In the genomic region with DNA sequence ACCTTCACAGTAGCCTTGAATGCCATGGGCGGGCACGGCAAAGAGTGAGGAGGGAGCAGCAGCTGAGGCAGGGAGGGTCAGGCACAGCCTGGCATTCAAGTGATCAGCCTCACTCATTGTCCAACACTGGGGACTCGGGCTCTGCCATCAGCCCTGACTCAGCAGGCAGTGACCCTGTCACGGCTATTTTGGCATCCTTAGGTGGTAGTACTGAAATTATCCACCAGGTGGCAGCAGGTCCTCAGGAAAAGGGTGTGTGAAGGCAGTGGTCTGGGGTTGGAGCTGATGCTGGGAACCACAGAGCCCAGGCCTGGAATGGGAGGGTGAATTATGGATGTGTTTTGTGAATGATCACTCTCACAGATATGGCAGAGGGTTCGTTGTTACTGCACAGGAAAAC, we compare ENCODE assay signal across 8 mouse cellular contexts. TPM values are rescaled to one million over a fixed set of nuclear protein-coding genes. Genes with fewer than 3 reads are reported as not detected.
DNase-seq lines count a peak whose midpoint lies in the region; ATAC-seq and TF ChIP-seq lines count a peak whose summit lies in the region.

No protein-coding gene starts in this region.

- no peaks in the 10 kb centered on the region; a peak in 1 of 4 replicates for H3K36me3 ChIP-seq in MEL (ENCODE audit: control insufficient read depth in 1 of 2, insufficient read depth in 2 of 2, low read length in 2 of 2)
- H3K36me3 ChIP-seq in hindbrain, embryonic 14.5 days (replicated peaks; ENCODE audit: control insufficient read depth, insufficient read depth): no peaks in the 10 kb centered on the region

- H3K27me3 ChIP-seq in MEL (ENCODE audit: control insufficient read depth in 1 of 2, insufficient read depth in 2 of 2, low read length in 2 of 2): no peaks in the 10 kb centered on the region
- no peaks in the 10 kb centered on the region for H3K27me3 ChIP-seq in cerebellum, adult 2 months (ENCODE audit: control insufficient read depth, insufficient read depth, low read length)
- H3K27me3 ChIP-seq in hindbrain, embryonic 14.5 days (ENCODE audit: control insufficient read depth, insufficient read depth, low read length): no peaks in the 10 kb centered on the region

- H3K9ac ChIP-seq in MEL (ENCODE audit: control insufficient read depth, low read depth, low read length, poor library complexity, severe bottlenecking): no peak overlapping the region
- H3K9ac ChIP-seq in hindbrain, embryonic 14.5 days: no peak overlapping the region

- no peak for TF ChIP-seq EP300 in MEL (IDR thresholded peaks at IDR 0.05; ENCODE audit: low read depth in 1 of 2, low read length in 2 of 2)

- TF ChIP-seq POLR2A in MEL (IDR thresholded peaks at IDR 0.05; ENCODE audit: control insufficient read depth in 1 of 2, insufficient read depth in 1 of 2, low read depth in 1 of 2, low read length in 2 of 2, poor library complexity in 1 of 2): no peak
- TF ChIP-seq POLR2A in cerebellum, adult 2 months (IDR thresholded peaks at IDR 0.05; ENCODE audit: borderline replicate concordance, insufficient read depth, low read length): no peak

- no peak overlapping the region for H3K4me3 ChIP-seq in MEL (ENCODE audit: control insufficient read depth in 1 of 2, insufficient read depth in 1 of 2, low read depth in 2 of 2, low read length in 2 of 2)
- H3K4me3 ChIP-seq in cerebellum, adult 2 months (replicated peaks; ENCODE audit: insufficient read depth, low read depth, low read length): peak overlapping the region; percentile 19
- no peak overlapping the region for H3K4me3 ChIP-seq in hindbrain, embryonic 14.5 days (replicated peaks; ENCODE audit: low read length)

- no peak overlapping the region for H3K27ac ChIP-seq in MEL (ENCODE audit: control insufficient read depth, low read depth, low read length)
- no peak overlapping the region for H3K27ac ChIP-seq in cerebellum, adult 2 months (ENCODE audit: insufficient read depth, low read length)
- no peak overlapping the region; the same call in 1 of the 2 replicates for H3K27ac ChIP-seq in hindbrain, embryonic 14.5 days

- H3K4me1 ChIP-seq in MEL (ENCODE audit: control insufficient read depth in 1 of 2, insufficient read depth in 2 of 2, low read length in 2 of 2): peaks cover 0 to 1% of the 10 kb centered on the region in 2 experiments; a peak in 1 of 4 replicates
- H3K4me1 ChIP-seq in cerebellum, adult 2 months (ENCODE audit: control insufficient read depth, insufficient read depth, low read length): peaks cover 3% of the 10 kb centered on the region
- H3K4me1 ChIP-seq in hindbrain, embryonic 14.5 days (replicated peaks; ENCODE audit: control insufficient read depth, insufficient read depth, low read length): peaks cover 13% of the 10 kb centered on the region

- H3K9me3 ChIP-seq in MEL (replicated peaks; ENCODE audit: insufficient read depth, low read length): no peaks in the 10 kb centered on the region
- H3K9me3 ChIP-seq in hindbrain, embryonic 14.5 days (ENCODE audit: control insufficient read depth, low read length): no peaks in the 10 kb centered on the region

- peak; percentile 79 to 98 (median 90) for TF ChIP-seq CTCF in MEL (IDR thresholded peaks at IDR 0.05 in 2 of 3, conservative IDR thresholded peaks at IDR 0.05 in 1 of 3; ENCODE audit: control insufficient read depth in 1 of 3, insufficient read depth in 1 of 3, low read depth in 2 of 3, low read length in 3 of 3, poor library complexity in 1 of 3, severe bottlenecking in 1 of 3)
- peak; percentile 90 for TF ChIP-seq CTCF in cerebellum, adult 2 months (IDR thresholded peaks at IDR 0.05; ENCODE audit: borderline replicate concordance, insufficient read depth, low read depth, low read length)

- peak; percentile 85 for DNase-seq in MEL (ENCODE audit: low read depth, low spot score)
- DNase-seq in cerebellum, adult 2 months: peak; percentile 82 to 90
- peak; percentile 91 for DNase-seq in hindbrain, embryonic 14.5 days (ENCODE audit: low spot score)
- peak; percentile 78 to 90 for DNase-seq in layer of hippocampus, postnatal 25 days (ENCODE audit: extremely low spot score in 1 of 2, low spot score in 1 of 2)
- peak; percentile 91 for DNase-seq in lung, postnatal 14 days
- DNase-seq in retina, embryonic 14.5 days (ENCODE audit: low spot score): peak; percentile 96
- DNase-seq in thymus, postnatal 36 days: peak; percentile 64 to 76

- H3K4me2 ChIP-seq in hindbrain, embryonic 14.5 days (replicated peaks): peak overlapping the region; percentile 25; the same call in 1 of the 2 replicates

- TF ChIP-seq RAD21 in MEL (IDR thresholded peaks at IDR 0.05; ENCODE audit: low read depth, low read length): peak; percentile 96

- peak; percentile 73 for ATAC-seq in frontal cortex, adult (ENCODE audit: low TSS enrichment)
- ATAC-seq in hindbrain, embryonic 14.5 days (ENCODE audit: low FRiP score): peak; percentile 53

- WGBS in cerebellum, adult 2 months: 9% methylated on average over 5 of the region's 5 CpGs
- WGBS in hindbrain, embryonic 14.5 days: 4% methylated on average over 5 of the region's 5 CpGs

- H3K79me2 ChIP-seq in MEL (ENCODE audit: control insufficient read depth, insufficient read depth, low read length, poor library complexity): no peaks in the 10 kb centered on the region; the same call in 1 of the 2 replicates

TF ChIP-seq in MEL, 35 proteins besides CTCF, POLR2A, EP300 and RAD21:
- TF ChIP-seq GATA1 (IDR thresholded peaks at IDR 0.05; ENCODE audit: low read depth, low read length): no peak
- TF ChIP-seq USF1 (IDR thresholded peaks at IDR 0.05; ENCODE audit: low read depth, low read length): no peak
- peak; percentile 89 for TF ChIP-seq SMC3 (IDR thresholded peaks at IDR 0.05; ENCODE audit: low read depth, low read length)
- TF ChIP-seq ZC3H11A (IDR thresholded peaks at IDR 0.05; ENCODE audit: low read depth, low read length): peak; percentile 80
- TF ChIP-seq TAL1 (IDR thresholded peaks at IDR 0.05; ENCODE audit: low read length): no peak
- TF ChIP-seq ELF1 (IDR thresholded peaks at IDR 0.05; ENCODE audit: low read depth, low read length): no peak
- TF ChIP-seq MYC (IDR thresholded peaks at IDR 0.05; ENCODE audit: low read depth, low read length): no peak
- 0 out of 2 replicates have a peak, but pooled peaks have one; percentile 19 for TF ChIP-seq TBP (IDR thresholded peaks at IDR 0.05; ENCODE audit: low read depth, low read length)
- no peak for TF ChIP-seq KAT2A (conservative IDR thresholded peaks at IDR 0.05; ENCODE audit: low read depth, low read length)
TF ChIP-seq in MEL: peak in this region for 3.

RNA-seq across cellular contexts. Expression of a gene that starts 4.3 kb away (rescaled TPM):
- 17.6 and 20.8 TPM in 2 replicates for total RNA-seq in MEL (2012; rRNA removed)
- polyA plus RNA-seq in MEL (2012; ENCODE audit: insufficient read depth in 1 of 2, insufficient read length in 2 of 2, low read depth in 1 of 2, low replicate concordance in 2 of 2, missing spikeins in 1 of 2): 10 to 100 TPM in 1 of 2 experiments, not detected in 1; 24.3 TPM
- polyA plus RNA-seq in cerebellum, adult 2 months (2012; rRNA removed): 93.1 and 95.8 TPM in 2 replicates
- 45.8 and 48.2 TPM in 2 replicates for polyA plus RNA-seq in hindbrain, embryonic 14.5 days (2014; fragmentation: Nextera tagmentation; extraction: Ambion mirVana)
- total RNA-seq in layer of hippocampus, postnatal 25 days (2021): 10 to 100 TPM; 42.0 to 50.6 TPM

RNA-seq across cellular contexts. Expression of a gene that starts 4.5 kb away (rescaled TPM):
- 0.12 and 0.16 TPM in 2 replicates for total RNA-seq in MEL (2012; rRNA removed)
- under 1 TPM in 1 of 2 experiments, not detected in 1; 0.46 TPM for polyA plus RNA-seq in MEL (2012; ENCODE audit: insufficient read depth in 1 of 2, insufficient read length in 2 of 2, low read depth in 1 of 2, low replicate concordance in 2 of 2, missing spikeins in 1 of 2)
- 0.33 and 0.67 TPM in 2 replicates for polyA plus RNA-seq in cerebellum, adult 2 months (2012; rRNA removed)
- polyA plus RNA-seq in hindbrain, embryonic 14.5 days (2014; fragmentation: Nextera tagmentation; extraction: Ambion mirVana): 1.1 TPM in 2 replicates
- total RNA-seq in layer of hippocampus, postnatal 25 days (2021): under 1 TPM; 0.94 to 0.98 TPM

RNA-seq across cellular contexts. Expression of a gene that starts 29.9 kb away (rescaled TPM):
- 0.15 TPM in 1 of 2 replicates, not detected in the other for total RNA-seq in MEL (2012; rRNA removed)
- under 1 TPM in 1 of 2 experiments, not detected in 1; 0.47 TPM for polyA plus RNA-seq in MEL (2012; ENCODE audit: insufficient read depth in 1 of 2, insufficient read length in 2 of 2, low read depth in 1 of 2, low replicate concordance in 2 of 2, missing spikeins in 1 of 2)
- 0.47 and 1.7 TPM in 2 replicates for polyA plus RNA-seq in cerebellum, adult 2 months (2012; rRNA removed)
- 0.90 and 1.2 TPM in 2 replicates for polyA plus RNA-seq in hindbrain, embryonic 14.5 days (2014; fragmentation: Nextera tagmentation; extraction: Ambion mirVana)
- not detected for total RNA-seq in layer of hippocampus, postnatal 25 days (2021)

RNA-seq across cellular contexts. Expression of a gene that starts 59.6 kb away (rescaled TPM):
- not detected in 2 replicates for total RNA-seq in MEL (2012; rRNA removed)
- not detected for polyA plus RNA-seq in MEL (2012; ENCODE audit: insufficient read depth in 1 of 2, insufficient read length in 2 of 2, low read depth in 1 of 2, low replicate concordance in 2 of 2, missing spikeins in 1 of 2)
- 68.1 and 80.8 TPM in 2 replicates for polyA plus RNA-seq in cerebellum, adult 2 months (2012; rRNA removed)
- polyA plus RNA-seq in hindbrain, embryonic 14.5 days (2014; fragmentation: Nextera tagmentation; extraction: Ambion mirVana): 8.9 and 10.3 TPM in 2 replicates
- 10 to 100 TPM; 38.5 to 41.2 TPM for total RNA-seq in layer of hippocampus, postnatal 25 days (2021)
